Mouse (Mus musculus): ENCODE measurements at regions not wholly inside any gene's neighbourhood (a gene's known extent, or its start where the extent isn't known, plus 50 kb on each side); places are given as distances from the start of the nearest gene placed in this dataset.

DNA sequence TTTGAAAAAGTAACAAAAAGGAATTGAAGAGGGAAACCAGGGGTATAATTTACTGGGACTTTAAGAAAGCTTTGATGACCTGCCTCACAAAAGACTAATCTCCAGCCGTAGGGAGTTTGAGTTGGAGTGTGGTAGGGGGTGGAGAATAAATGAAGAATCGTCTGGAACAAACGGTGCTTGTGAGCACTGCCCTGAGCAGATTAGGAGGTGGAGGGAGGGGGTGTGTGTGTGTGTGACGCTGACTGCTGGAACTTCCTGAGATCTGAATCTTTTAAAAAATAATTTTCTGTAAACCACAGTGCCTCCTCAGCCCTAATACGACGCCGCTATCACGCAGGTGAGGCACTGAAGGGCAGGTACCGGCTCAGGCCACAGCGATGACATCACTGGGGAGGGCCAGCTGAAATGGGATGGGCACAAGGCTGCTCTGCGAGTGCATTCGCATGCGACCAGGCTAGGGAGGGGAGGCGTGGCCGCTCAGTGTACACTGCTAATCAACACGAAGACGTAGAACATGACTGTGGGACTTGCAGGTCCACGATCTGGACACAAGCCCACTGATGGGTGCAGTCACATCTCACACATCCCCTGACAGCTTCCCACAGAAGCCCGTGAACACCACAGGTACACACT is 395.4 kb downstream of the Zfp536 start:
- DNase-seq (ENCODE audit: low spot score) = no peak

DNA sequence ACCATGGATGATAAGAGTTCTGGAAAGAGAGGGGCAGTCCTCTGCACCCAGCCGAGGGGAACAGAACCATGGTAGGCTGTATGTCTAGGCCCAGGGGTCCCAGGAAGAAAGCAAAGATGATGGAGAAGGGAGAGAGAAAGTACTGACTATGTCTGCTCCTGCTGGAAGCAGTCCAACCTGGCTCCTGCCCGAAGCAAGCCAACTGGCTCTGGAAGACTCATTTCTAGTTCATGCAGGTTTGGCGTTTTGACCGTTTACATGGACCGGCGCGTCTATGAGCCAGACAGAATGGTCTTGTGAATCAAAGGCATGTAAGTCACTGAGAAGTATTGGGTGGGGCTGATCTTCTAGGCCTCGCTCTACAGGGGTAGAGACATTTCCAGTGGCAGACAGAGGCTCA is 385.6 kb downstream of the Zfp536 start:
- DNase-seq (ENCODE audit: low spot score) = no peak

DNA sequence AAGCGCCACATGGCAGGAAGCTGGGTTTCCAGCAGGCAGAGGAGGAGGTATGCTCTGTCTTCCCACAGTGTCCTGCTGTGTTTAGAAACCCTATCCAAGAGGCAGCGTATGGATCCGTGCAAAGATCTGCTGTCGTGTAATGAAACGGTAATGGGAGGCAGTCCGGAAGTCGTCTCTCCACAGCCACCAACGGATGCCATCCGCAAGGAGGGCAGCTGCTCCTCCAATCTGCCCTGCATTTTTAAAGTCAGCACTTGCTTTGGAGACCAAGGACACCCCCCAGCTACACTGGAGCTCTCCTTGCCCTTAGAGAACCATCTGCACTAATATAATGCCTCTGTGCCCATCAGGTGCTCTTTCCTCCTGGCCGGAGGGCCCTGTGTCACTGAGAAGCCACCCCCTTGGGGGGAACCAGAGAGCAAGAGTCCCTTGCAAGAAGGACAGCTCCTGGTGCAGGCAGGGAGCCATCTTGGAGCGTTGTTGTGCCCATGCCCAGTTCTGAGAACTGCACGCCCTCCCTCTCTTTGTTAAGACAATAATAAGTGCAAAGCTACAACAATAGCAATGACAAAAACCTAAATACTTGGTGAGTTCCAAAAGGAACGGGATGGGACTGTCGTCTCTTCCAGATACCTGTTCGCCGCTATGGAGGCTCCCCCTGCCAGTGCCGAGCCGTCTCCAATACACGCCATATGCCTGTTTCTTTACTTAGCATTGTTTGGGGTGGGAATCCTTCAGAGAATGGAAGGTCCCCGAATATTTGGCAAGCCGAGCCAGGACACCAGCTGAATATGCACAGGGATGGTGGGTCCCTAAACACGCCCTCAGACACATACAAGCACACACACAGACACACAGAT is 384.4 kb downstream of the Zfp536 start:
- DNase-seq (ENCODE audit: low spot score) = no peak

DNA sequence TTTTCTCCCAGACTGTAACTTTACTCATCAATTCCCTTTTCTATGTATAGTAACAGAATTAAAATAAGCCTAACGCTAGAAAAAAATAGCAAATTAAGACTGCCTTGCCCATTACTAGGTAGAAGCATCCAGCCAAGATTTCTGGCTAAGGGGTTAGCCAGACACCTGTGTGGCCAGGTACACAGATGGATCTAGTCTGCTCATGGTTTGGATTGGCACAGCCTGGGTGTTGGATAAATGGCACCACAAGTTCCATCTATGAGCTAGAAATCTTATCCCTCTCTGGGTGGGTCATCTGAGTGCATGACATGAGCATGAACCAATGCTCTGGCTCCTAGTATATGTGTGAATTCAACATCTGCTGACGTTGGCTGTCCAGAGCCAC is 383.7 kb downstream of the Zfp536 start:
- no peak for DNase-seq (ENCODE audit: low spot score)

- DNase-seq (ENCODE audit: low spot score) = no peak
Observed at GRCm38 (mm10) chr7:37390271-37390670, 383.2 kb downstream of the Zfp536 start.

- DNase-seq (ENCODE audit: low spot score) = no peak
Observed at GRCm38 (mm10) chr7:37392122-37392521, 381.3 kb downstream of the Zfp536 start.

- DNase-seq (ENCODE audit: low spot score) = no peak
Observed at GRCm38 (mm10) chr7:37392604-37393003, 380.8 kb downstream of the Zfp536 start.

- DNase-seq (ENCODE audit: low spot score) = no peak
Observed at GRCm38 (mm10) chr7:37393071-37393470, 380.4 kb downstream of the Zfp536 start.

DNA sequence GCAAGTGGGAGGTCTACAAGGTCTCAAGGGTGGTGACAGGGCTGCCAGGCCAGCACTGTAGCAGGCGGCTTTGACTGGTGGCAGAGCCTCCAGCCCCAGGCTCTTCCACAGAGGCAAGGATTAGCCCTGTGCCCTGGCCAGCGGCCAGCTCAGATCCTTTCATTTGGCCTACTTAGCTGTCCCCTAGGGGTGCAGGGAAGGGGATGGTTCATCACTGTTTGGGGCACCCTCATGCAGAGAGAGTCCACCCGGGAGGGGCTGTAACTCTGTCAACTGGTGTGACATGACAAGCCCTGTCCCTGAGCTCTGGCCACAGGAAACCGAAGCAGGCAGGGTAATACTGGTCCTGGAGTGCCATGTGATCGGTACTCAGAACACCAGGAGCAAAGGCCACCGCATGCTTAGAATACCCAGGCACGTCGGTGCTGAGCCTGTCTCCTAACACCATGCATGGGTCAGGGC is 378.4 kb downstream of the Zfp536 start:
- no peak for DNase-seq (ENCODE audit: low spot score)

DNA sequence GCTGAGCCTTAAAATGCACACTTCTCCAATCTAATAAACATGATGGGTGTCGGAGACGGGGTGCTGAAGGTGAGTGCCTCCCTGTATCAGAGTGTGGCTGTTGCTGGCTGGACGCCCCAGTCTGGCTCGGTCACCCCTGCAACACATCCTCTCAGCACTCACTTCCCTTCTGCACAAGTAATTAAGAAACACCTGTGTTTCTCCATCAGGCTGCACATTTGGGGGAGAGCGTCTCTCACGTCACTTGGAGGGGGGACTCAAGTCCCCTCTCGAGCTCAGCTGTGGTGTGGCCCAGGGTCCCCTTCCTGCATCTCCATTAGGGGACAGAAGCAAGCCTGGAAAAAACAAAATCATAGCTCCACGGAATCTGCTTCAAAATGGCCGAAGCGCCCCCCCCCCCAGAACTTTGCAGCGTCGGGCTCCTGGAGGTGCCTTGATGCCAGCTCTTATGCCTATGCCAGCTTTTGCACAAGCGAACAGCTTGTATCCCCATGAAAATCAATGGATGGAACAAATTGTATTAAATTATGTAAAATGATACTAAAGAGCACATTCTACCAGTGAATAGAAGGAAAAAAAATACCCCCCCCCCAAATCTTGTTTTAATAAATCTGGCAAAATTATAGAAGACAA is 377.4 kb downstream of the Zfp536 start:
- no peak for DNase-seq (ENCODE audit: low spot score)

GRCm38 (mm10) chr7:37403483-37403882 is 370.0 kb downstream of the Zfp536 start:
- DNase-seq (ENCODE audit: low spot score) = no peak

DNA sequence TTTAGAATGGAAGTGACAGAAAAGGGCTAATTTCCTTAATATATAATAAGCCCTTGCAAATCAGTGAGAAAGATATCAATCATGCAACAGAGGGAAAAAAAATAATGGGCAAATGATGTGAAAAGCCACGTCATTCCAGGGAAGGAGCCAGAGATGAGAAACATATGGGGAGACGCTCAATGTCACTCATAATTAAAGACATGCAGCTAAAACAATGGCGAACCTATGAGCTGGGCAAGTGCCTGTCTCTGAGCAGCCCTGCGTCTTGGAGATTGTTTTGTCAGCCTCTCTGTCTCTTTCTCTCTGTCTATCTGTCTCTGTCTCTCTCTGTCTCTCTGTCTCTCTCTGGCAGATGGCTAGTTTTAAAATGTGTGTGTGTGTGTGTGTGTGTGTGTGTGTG is 360.1 kb downstream of the Zfp536 start:
- DNase-seq (ENCODE audit: low spot score) = no peak

- DNase-seq (ENCODE audit: low spot score) = no peak
Observed at GRCm38 (mm10) chr7:37421704-37422103, 351.7 kb downstream of the Zfp536 start.
